Mouse (Mus musculus) mouse embryonic stem cell (cell line): ENCODE data around the gene Rho.

Source experiments
- in situ Hi-C, 2 experiments: fragments of 300-500 bp; cut with MboI; formaldehyde crosslinking; loops; 1 replicate in 1 of 2; 3 replicates in 1 of 2; pipeline ENCODE4 v1.14.3; 2019 to 2020; ENCODE audit warnings: low sequenced_read_pairs in 2 of 2, low pct_unique_long_range_greater_than_20kb in 1 of 2, mixed read lengths in 1 of 2; ENCODE audit not compliant: unreplicated experiment in 1 of 2

Gene Rho

GRCm38 (mm10) chr6:115967291-115967880 lies 35.8 kb downstream of the Rho start:
- in situ Hi-C loops = no loop called here

GRCm38 (mm10) chr6:115968086-115968485 lies 36.5 kb downstream of the Rho start:
- in situ Hi-C loops = no loop called here

- in situ Hi-C loops = no loop called here
These were observed 37.2 kb downstream of the Rho start for GRCm38 (mm10) chr6:115968700-115969099.

- in situ Hi-C loops = no loop called here
These were observed 37.6 kb downstream of the Rho start for GRCm38 (mm10) chr6:115969103-115969502.

GRCm38 (mm10) chr6:115969952-115970351 lies 38.4 kb downstream of the Rho start:
- in situ Hi-C loops = no loop called here

- in situ Hi-C loops = no loop called here
These were observed 39.9 kb downstream of the Rho start for GRCm38 (mm10) chr6:115971273-115972060.

GRCm38 (mm10) chr6:115972083-115972764 lies 40.7 kb downstream of the Rho start:
- in situ Hi-C loops = no loop called here

GRCm38 (mm10) chr6:115973139-115973875 lies 41.8 kb downstream of the Rho start:
- in situ Hi-C loops = no loop called here

- in situ Hi-C loops = no loop called here
These were observed 42.5 kb downstream of the Rho start for GRCm38 (mm10) chr6:115973881-115974662.

GRCm38 (mm10) chr6:115975606-115976005 lies 44.1 kb downstream of the Rho start:
- in situ Hi-C loops = no loop called here

- in situ Hi-C loops = no loop called here
These were observed 46.3 kb downstream of the Rho start for GRCm38 (mm10) chr6:115977810-115978209.

- in situ Hi-C loops = no loop called here
These were observed 47.0 kb downstream of the Rho start for GRCm38 (mm10) chr6:115978596-115978995.

GRCm38 (mm10) chr6:115982889-115983288 lies 51.3 kb downstream of the Rho start:
- in situ Hi-C loops = no loop called here

- in situ Hi-C loops = no loop called here
These were observed 51.9 kb downstream of the Rho start for GRCm38 (mm10) chr6:115983306-115984038.

- in situ Hi-C loops = no loop called here
These were observed 53.0 kb downstream of the Rho start for GRCm38 (mm10) chr6:115984580-115984979.

GRCm38 (mm10) chr6:115985622-115986021 lies 54.1 kb downstream of the Rho start:
- in situ Hi-C loops = no loop called here

- in situ Hi-C loops = no loop called here
These were observed 55.0 kb downstream of the Rho start for GRCm38 (mm10) chr6:115986472-115987095.
